Mouse (Mus musculus) CH12.LX (cell line): Measurements from ENCODE around the gene Gcnt3.

Experiments used
- CTCF ChIP-seq, 2 experiments: IDR thresholded peaks in 1 of 2; conservative IDR thresholded peaks in 1 of 2; 2 replicates each; pipeline ENCODE4 v1.5.1; 2011 to 2012; ENCODE audit warnings: low read depth in 2 of 2, low read length in 2 of 2, improper control_type of control experiment in 1 of 2, inconsistent platforms in 1 of 2, mild to moderate bottlenecking in 1 of 2, moderate library complexity in 1 of 2
- EP300 ChIP-seq: IDR thresholded peaks from 2 replicates; pipeline ENCODE4 v1.6.1; 2011; ENCODE audit warnings: low read length, improper control_type of control experiment
- MAFK ChIP-seq: IDR thresholded peaks from 2 replicates; pipeline ENCODE4 v1.6.1; 2011; ENCODE audit warnings: low read length, improper control_type of control experiment; ENCODE audit not compliant: insufficient replicate concordance
- MAX ChIP-seq: IDR thresholded peaks from 2 replicates; pipeline ENCODE4 v1.6.1; 2011; ENCODE audit warnings: low read length, improper control_type of control experiment
- MXI1 ChIP-seq: IDR thresholded peaks from 2 replicates; pipeline ENCODE4 v1.6.1; 2011; ENCODE audit warnings: mild to moderate bottlenecking, low read depth, low read length, improper control_type of control experiment
- NRF1 ChIP-seq: IDR thresholded peaks from 2 replicates; pipeline ENCODE4 v1.6.1; 2014; ENCODE audit warnings: low read depth, mild to moderate bottlenecking, inconsistent platforms, low read length, improper control_type of control experiment, moderate library complexity
- POLR2A ChIP-seq: IDR thresholded peaks from 2 replicates; pipeline ENCODE4 v1.6.1; 2011; ENCODE audit warnings: low read depth, mild to moderate bottlenecking, improper control_type of control experiment, low read length
- POLR2AphosphoS2 ChIP-seq: IDR thresholded peaks from 2 replicates; pipeline ENCODE4 v1.6.1; 2011; ENCODE audit warnings: low read depth, low read length, improper control_type of control experiment
- USF1 ChIP-seq: IDR thresholded peaks from 2 replicates; pipeline ENCODE4 v1.6.1; 2014; ENCODE audit warnings: low read depth, mild to moderate bottlenecking, inconsistent platforms, low read length, improper control_type of control experiment
- USF2 ChIP-seq: conservative IDR thresholded peaks from 2 replicates; pipeline ENCODE4 v1.6.1; 2011; ENCODE audit warnings: low read depth, low read length, improper control_type of control experiment
- ZC3H11A ChIP-seq: IDR thresholded peaks from 2 replicates; pipeline ENCODE4 v1.6.1; 2012; ENCODE audit warnings: low read depth, mild to moderate bottlenecking, inconsistent platforms, low read length, improper control_type of control experiment

GRCm38 (mm10) chr9:70067497-70067896, 29.6 kb upstream of the Gcnt3 start:
- TF ChIP-seq CTCF (conservative IDR thresholded peaks at IDR 0.05 in 1 of 2, IDR thresholded peaks at IDR 0.05 in 1 of 2; ENCODE audit: low read depth in 2 of 2, low read length in 2 of 2), result no peak
- TF ChIP-seq EP300, result no peak
- TF ChIP-seq MAFK, result no peak
- TF ChIP-seq MXI1, result no peak
- no peak for TF ChIP-seq POLR2AphosphoS2
- TF ChIP-seq MAX, result no peak
- TF ChIP-seq USF1, result no peak
- no peak for TF ChIP-seq USF2
- no peak for TF ChIP-seq POLR2A
- no peak for TF ChIP-seq ZC3H11A
- TF ChIP-seq NRF1, result no peak
